Mouse (Mus musculus) frontal cortex, postnatal 36 days (tissue): ENCODE measurements around the gene Gm12185.
"Not testable (repeated sequence)": the region's sequence is repeated elsewhere in the genome, so short reads cannot be mapped to it uniquely, and the experiment has no call there.

Experiments used
- DNase-seq, 2 experiments: peaks; one replicate each; pipeline ENCODE4 v3.0.0; 2022; ENCODE audit warnings: low spot score in 2 of 2

Gene Gm12185

GRCm38 (mm10) chr11:48918380-48918779 is 73.6 kb downstream of the Gm12185 start:
- DNase-seq = no peak

GRCm38 (mm10) chr11:48913611-48914010 is 78.4 kb downstream of the Gm12185 start:
- no peak for DNase-seq

- DNase-seq = no peak
Measured at GRCm38 (mm10) chr11:48908459-48908858, 83.6 kb downstream of the Gm12185 start.

GRCm38 (mm10) chr11:48902021-48902420 is 90.0 kb downstream of the Gm12185 start, which contains the start of gene Gm5431:
Gene Gm5431 (minus strand): TSS chr11:48902214.
- no peak for DNase-seq

- not testable (repeated sequence) for DNase-seq
Measured at GRCm38 (mm10) chr11:48901567-48901930, 90.5 kb downstream of the Gm12185 start.

- not testable (repeated sequence) for DNase-seq
Measured at GRCm38 (mm10) chr11:48900654-48901566, 91.1 kb downstream of the Gm12185 start.

- DNase-seq = no peak
Measured at GRCm38 (mm10) chr11:48898812-48899431, 93.1 kb downstream of the Gm12185 start.

- DNase-seq = no peak
Measured at GRCm38 (mm10) chr11:48876680-48877079, 115.3 kb downstream of the Gm12185 start.

GRCm38 (mm10) chr11:48875343-48875837 is 116.6 kb downstream of the Gm12185 start:
- not testable (repeated sequence) for DNase-seq

- DNase-seq = peak in 1 of 2 experiments; percentile 76
Measured at GRCm38 (mm10) chr11:48874465-48874864, 117.6 kb downstream of the Gm12185 start.

- DNase-seq = no peak
Measured at GRCm38 (mm10) chr11:48873591-48874290, 118.3 kb downstream of the Gm12185 start.

- no peak for DNase-seq
Measured at GRCm38 (mm10) chr11:48872695-48873300, 119.2 kb downstream of the Gm12185 start.

- DNase-seq = peak in 1 of 2 experiments; percentile 28
Measured at GRCm38 (mm10) chr11:48871817-48872541, 120.0 kb downstream of the Gm12185 start.

GRCm38 (mm10) chr11:48871201-48871772 is 120.7 kb downstream of the Gm12185 start, which contains the start of gene Irgm1:
Gene Irgm1 (minus strand): TSS chr11:48871683.
- DNase-seq = peak in 1 of 2 experiments; percentile 34

GRCm38 (mm10) chr11:48870781-48871180 is 121.2 kb downstream of the Gm12185 start:
- DNase-seq = no peak

GRCm38 (mm10) chr11:48869380-48870110 is 122.5 kb downstream of the Gm12185 start:
- DNase-seq = no peak

- no peak for DNase-seq
Measured at GRCm38 (mm10) chr11:48866481-48866880, 125.5 kb downstream of the Gm12185 start.

- DNase-seq = no peak
Measured at GRCm38 (mm10) chr11:48863808-48864207, 128.2 kb downstream of the Gm12185 start.

- DNase-seq = no peak
Measured at GRCm38 (mm10) chr11:48862784-48863319, 129.2 kb downstream of the Gm12185 start.
